Mouse (Mus musculus) liver, adult (tissue): ENCODE measurements around the gene Med31.

ENCODE experiments used
- GATA4 ChIP-seq: IDR thresholded peaks from 2 replicates; pipeline ENCODE4 v1.6.1; 2014; ENCODE audit warnings: mild to moderate bottlenecking, low read length; ENCODE audit not compliant: insufficient replicate concordance

Gene Med31

GRCm38 (mm10) chr11:72214591-72215409 lies 592 bp downstream of the Med31 start:
- TF ChIP-seq GATA4: peak; percentile 20; the same call in 1 of the 2 replicates

GRCm38 (mm10) chr11:72207834-72208377 lies 7.5 kb downstream of the Med31 start:
- TF ChIP-seq GATA4: no peak

- no peak for TF ChIP-seq GATA4
Observed at GRCm38 (mm10) chr11:72207204-72207833, 8.1 kb downstream of the Med31 start, which contains the start of the genes 4933427D14Rik and Txndc17. TSS of gene 4933427D14Rik (minus strand) at chr11:72207459. TSS of gene Txndc17 (plus strand) at chr11:72207547.

DNA sequence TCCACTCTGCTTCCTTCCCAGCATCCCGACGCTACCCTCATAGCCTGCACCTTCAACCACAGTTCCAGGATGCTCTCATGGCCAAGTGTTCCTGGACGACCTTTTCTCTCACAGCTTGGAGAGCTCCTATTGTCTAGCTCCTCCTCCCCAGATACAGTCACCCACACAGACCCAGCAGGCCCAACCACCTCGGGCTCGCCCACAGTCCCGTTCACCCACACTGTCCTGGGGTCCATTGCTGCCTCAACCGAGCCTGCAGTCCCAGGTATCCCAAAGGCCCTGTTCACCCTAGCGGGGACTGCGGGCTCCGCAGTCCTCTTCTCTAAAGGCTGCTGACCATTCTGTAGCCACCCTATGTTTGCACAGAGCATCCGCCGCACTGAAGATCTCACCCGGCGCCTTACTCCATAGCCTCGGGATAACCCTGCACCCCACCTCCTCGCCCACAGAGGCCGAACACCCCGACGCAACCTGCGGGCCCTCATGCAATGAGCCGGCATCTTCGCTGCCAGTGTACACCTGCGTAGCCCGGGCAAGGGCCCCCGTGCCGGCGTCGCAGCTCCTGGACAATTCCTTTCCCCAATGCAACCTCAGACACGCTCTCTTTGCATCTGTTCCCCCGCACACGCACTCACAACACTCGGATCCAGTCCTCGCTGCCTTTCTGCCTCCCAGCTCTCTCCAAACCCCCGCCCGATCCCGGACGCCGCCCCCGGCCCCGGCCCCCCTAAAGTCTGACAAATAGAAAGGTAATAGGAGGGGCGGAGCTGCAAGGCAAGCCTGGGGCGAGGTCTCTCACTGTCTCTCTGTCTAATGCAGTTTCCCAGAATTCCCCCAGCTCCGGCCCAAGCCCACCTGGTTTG lies 8.8 kb downstream of the Med31 start, which contains the start of gene Gm43951:
Gene Gm43951, minus strand, starts transcription at position 500 of the 863 bp plus-strand sequence.
- no peak for TF ChIP-seq GATA4

DNA sequence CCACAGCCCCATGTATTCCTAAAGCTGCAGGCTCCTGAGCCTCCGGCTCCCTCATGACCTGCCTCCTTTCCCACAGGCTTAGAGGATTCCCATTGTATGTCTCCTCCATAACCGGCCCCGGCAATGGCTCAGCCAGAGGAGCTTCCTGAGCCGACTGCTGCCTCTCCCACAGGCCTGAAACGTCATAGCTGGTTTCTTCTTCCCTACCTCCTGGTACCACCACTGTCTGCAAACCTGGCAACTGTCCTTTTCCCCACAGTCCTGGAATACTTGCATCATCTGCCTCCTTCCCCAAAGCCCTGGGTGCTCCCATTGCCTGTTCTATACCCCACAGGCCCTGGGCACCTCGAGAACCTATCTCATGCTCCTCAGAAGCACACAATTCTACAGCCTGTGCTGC lies 10.1 kb downstream of the Med31 start:
- no peak for TF ChIP-seq GATA4

GRCm38 (mm10) chr11:72203440-72203839 lies 12.0 kb downstream of the Med31 start:
- TF ChIP-seq GATA4: no peak

DNA sequence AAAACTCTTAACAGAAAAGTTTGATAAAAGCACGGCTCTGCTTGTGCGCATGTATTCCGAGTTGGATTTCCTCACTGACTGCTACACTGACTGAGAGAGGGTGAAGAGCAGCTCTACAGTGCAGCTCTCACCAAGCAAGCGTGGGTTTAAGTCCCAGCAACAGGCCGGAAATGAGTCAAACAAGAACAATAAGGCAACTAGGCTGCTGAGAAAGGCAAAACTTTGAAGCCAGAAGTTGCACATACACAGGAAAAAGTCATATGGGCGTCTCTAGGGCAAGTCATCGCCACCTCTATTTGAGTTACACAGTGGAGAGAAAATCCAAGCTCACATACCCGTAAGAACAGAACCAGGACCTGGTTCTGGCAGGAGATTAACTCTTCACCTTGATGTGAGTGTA lies 18.9 kb downstream of the Med31 start:
- TF ChIP-seq GATA4: no peak

DNA sequence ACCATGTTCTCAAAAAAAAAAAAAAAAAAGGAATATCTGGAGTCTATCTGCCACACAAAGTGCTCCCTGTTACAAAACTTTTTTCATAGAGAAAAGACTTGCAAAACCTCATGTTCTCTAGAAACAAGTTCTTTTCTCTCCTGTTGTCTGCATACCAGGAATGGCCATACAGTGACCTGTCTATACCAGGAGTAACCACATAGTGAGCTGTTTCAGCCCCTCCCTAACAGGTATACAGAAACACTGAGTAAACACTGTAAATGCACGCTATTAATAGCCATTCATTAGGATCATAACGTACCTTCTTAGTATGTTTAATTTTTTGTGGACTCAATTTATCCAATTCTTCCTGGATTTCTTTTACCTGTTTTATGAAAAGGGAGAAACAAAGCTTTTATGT lies 21.1 kb downstream of the Med31 start:
- no peak for TF ChIP-seq GATA4

- TF ChIP-seq GATA4: no peak
Observed at GRCm38 (mm10) chr11:72190857-72191256, 24.5 kb downstream of the Med31 start.

DNA sequence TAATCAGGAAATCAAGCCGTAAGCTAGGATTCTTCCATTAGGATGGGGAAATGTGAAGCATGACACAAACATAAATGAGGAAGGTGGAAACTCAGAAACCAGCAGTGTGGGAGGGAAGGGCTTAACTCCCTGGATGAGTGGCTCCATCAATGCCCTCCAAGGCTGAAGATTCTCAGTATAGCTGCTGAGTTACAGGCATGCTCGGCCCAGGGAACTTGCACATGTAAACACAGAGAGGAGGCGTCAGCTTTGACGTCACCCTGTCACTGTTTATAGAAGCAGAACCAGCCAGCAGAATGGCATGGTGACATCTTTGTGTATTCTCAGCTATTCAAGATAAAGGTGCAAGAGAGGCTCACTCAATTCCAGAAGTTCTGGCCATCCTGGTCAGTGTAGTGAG lies 31.1 kb downstream of the Med31 start:
- no peak for TF ChIP-seq GATA4

DNA sequence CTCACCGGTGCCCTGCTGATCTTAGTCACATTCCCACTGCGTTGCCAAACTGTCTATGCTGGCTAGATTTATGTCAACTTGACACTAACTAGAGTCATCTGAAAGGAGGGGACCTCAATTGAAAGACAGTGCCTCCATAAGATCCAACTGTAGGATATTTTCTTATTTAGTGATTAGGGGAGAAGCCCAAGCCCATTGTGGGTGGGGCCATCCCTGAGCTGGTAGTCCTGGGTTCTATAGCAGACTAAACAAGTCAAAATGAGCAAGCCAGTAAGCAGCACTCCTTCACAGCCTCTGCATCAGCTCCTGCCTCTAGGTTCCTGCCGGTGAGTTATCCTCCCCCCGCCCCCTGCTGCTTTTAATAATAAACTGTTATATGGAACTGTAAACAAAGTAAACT lies 34.3 kb downstream of the Med31 start:
- TF ChIP-seq GATA4: no peak

- no peak for TF ChIP-seq GATA4
Observed at GRCm38 (mm10) chr11:72180556-72180955, 34.8 kb downstream of the Med31 start.

GRCm38 (mm10) chr11:72176553-72176952 lies 38.8 kb downstream of the Med31 start:
- no peak for TF ChIP-seq GATA4

DNA sequence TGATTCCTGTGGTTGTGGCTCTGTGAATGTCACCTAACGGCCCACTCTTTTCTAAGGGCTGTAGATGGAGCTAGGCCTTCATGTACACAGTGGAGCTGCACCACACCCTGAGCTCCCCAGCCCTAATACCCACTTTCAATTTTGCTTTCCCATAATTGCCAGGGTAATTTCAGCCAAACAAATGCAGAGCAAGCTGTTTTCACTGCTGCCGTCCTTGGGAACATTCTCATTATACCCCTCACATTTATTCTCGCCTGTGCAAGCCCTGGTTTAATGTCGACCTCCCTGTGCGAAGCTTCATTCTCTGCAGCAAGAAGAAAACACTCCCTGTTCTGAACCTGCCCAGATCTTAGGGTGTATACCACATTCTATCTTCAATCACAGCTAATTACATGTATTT lies 39.4 kb downstream of the Med31 start:
- TF ChIP-seq GATA4: no peak

GRCm38 (mm10) chr11:72174721-72175120 lies 40.7 kb downstream of the Med31 start:
- TF ChIP-seq GATA4: no peak

DNA sequence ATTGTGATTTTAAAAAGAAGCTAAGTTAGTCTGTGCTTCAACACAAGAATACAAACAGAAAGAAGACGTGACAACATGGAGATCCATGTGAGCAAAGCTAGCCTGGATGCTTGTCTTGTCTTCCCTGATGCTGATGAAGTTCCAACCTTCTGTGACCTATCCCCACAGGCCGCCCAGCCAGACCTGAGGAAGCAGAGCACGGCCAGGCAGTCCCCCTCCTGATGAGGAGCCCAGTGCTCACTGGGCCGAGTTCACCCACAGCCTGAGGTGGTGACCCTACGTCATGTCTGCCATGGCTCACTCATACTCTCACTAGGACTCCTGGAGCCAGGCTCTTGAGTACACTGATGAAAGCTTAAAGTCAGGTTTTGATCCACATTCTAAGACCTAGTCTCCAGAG lies 41.9 kb downstream of the Med31 start:
- TF ChIP-seq GATA4: no peak

DNA sequence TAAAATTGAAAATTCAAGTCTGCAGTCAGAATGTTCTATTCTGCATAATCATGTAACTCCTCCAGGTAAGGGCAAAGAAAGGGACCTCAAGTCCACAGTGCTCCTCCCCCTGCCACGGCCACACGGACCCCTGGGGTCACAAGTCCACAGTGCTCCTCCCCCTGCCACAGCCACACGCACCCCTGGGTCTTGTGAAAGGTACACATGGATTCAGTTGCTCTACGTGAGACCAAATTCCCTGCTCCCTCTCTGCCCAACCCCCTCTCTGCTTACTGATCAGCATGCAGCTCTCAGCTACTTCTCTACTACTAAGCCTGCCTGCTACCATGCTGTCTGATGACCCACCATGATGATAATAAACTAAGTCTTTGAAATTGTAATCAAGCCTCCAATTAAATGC lies 45.5 kb downstream of the Med31 start:
- TF ChIP-seq GATA4: no peak
